Mouse (Mus musculus) limb, embryonic 14.5 days (tissue): ENCODE results near the gene Ctsg. TPM values are rescaled to one million over a fixed set of nuclear protein-coding genes. Genes with fewer than 3 reads are reported as not detected.
"Not testable (repeated sequence)": the region's sequence is repeated elsewhere in the genome, so short reads cannot be mapped to it uniquely, and the experiment has no call there.

Experiments
- ATAC-seq: fragments of 200-750 bp; cut with Nextera tagmentation; 2 replicates; pipeline ENCODE4 v1.8.0; 2017; ENCODE audit warnings: low read depth, moderate number of reproducible peaks, moderate TSS enrichment; ENCODE audit not compliant: low FRiP score
- DNase-seq: peaks from one replicate; pipeline ENCODE4 v3.0.0-alpha.2; 2015; ENCODE audit warnings: low spot score
- H3K27ac ChIP-seq: fragments of 300-500 bp; sonication (generic); replicated peaks from 2 replicates; pipeline ENCODE4 v1.5.1; 2014; ENCODE audit warnings: low read depth, mild to moderate bottlenecking, low read length, moderate library complexity, mixed read lengths
- H3K27me3 ChIP-seq: fragments of 300-500 bp; sonication (generic); 2 replicates; pipeline ENCODE4 v1.6.1; 2014; ENCODE audit warnings: low read length, mixed read lengths; ENCODE audit not compliant: control insufficient read depth, insufficient read depth
- H3K36me3 ChIP-seq: fragments of 300-500 bp; sonication (generic); 2 replicates; pipeline ENCODE4 v1.6.1; 2014; ENCODE audit warnings: mild to moderate bottlenecking, low read length, moderate library complexity, mixed read lengths; ENCODE audit not compliant: control insufficient read depth, insufficient read depth
- H3K4me1 ChIP-seq: fragments of 300-500 bp; sonication (generic); 2 replicates; pipeline ENCODE4 v1.6.1; 2014; ENCODE audit warnings: antibody characterized with exemption, low read length, mixed read lengths; ENCODE audit not compliant: control insufficient read depth, insufficient read depth
- H3K4me2 ChIP-seq: fragments of 300-500 bp; sonication (generic); replicated peaks from 2 replicates; pipeline ENCODE4 v1.6.1; 2014; ENCODE audit warnings: low read depth, mild to moderate bottlenecking, low read length, moderate library complexity; ENCODE audit not compliant: severe bottlenecking
- H3K4me3 ChIP-seq: fragments of 300-500 bp; sonication (generic); replicated peaks from 2 replicates; pipeline ENCODE4 v1.5.1; 2014; ENCODE audit warnings: low read length
- H3K9ac ChIP-seq: fragments of 300-500 bp; sonication (generic); 2 replicates; pipeline ENCODE4 v1.6.1; 2014; ENCODE audit warnings: mild to moderate bottlenecking, low read depth, low read length, moderate library complexity; ENCODE audit not compliant: severe bottlenecking
- H3K9me3 ChIP-seq: fragments of 300-500 bp; sonication (generic); 2 replicates; pipeline ENCODE4 v1.6.1; 2016; ENCODE audit warnings: low read length; ENCODE audit not compliant: control insufficient read depth
- POLR2A ChIP-seq: fragments of 200-500 bp; IDR thresholded peaks from 2 replicates; pipeline ENCODE4 v1.8.0; 2012; ENCODE audit warnings: inconsistent platforms, mild to moderate bottlenecking, moderate library complexity, borderline replicate concordance; ENCODE audit not compliant: insufficient read depth, insufficient read length; ENCODE audit errors: extremely low read depth
- WGBS: fragments of 180-500 bp; shearing (Covaris S2); extraction: QIAGEN DNeasy Blood & Tissue Kit; methylation state at CpG from one replicate; pipeline ENCODE4 v1.1.7; 2014; 5-methylcytosine and 5-hydroxymethylcytosine counted together
- polyA plus RNA-seq, 2 experiments: library from polyadenylated mRNA; depleted of rRNA in 1 of 2; stranded (reverse) in 1 of 2; unstranded in 1 of 2; fragments of >200 nt; fragmentation: Nextera tagmentation in 1 of 2; extraction: Ambion mirVana in 1 of 2; gene quantifications; 2 replicates each; pipeline versions ENCODE4 v1.2.1 to v1.2.3; 2012 to 2014

Ctsg gene
- 0.23 and 0.30 TPM in 2 replicates for polyA plus RNA-seq (2012; rRNA removed)
- polyA plus RNA-seq (2014; fragmentation: Nextera tagmentation; extraction: Ambion mirVana), result 0.28 and 0.39 TPM in 2 replicates

GRCm38 (mm10) chr14:56102386-56102785, at the start of gene Ctsg:
Gene Ctsg, minus strand, starts transcription at chr14:56102574.
- Histone ChIP-seq H3K27me3 (no peaks in the 10 kb centered on the region), H3K4me1 (no peaks in the 10 kb centered on the region), H3K4me3 (no peak within 1 kb of the TSS), H3K9ac (no peak within 1 kb of the TSS), H3K9me3 (no peaks in the 10 kb centered on the region), H3K4me2 (no peak within 1 kb of the TSS), H3K27ac (no peak within 1 kb of the TSS), H3K36me3 (no peaks in the 10 kb centered on the region)
- no peak for TF ChIP-seq POLR2A
- no peak for ATAC-seq
- 78% methylated on average over 10 of the region's 10 CpGs for WGBS
- DNase-seq, result no peak

DNA sequence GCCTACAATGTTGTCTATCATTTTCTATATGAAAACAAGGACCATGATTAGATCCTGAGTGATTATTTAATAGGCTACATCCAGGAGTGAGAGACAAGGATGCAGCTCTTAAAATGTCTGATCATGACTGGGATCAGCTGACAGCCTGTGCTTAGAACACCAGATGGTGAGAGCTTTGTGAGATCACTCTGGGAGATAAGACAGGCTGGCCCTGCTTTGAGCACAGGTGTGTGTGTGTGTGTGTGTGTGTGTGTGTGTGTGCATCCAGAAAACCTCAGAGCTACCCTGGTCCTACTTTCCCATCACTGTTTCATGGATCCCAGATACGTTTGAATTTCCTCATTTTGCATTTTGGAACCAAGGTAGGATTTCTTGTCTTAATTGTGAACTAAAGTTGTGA, 31.3 kb upstream of the Ctsg start:
- not testable (repeated sequence) for H3K36me3 ChIP-seq, H3K9me3 ChIP-seq, H3K4me1 ChIP-seq, DNase-seq, H3K27me3 ChIP-seq, H3K27ac ChIP-seq, H3K9ac ChIP-seq, H3K4me3 ChIP-seq, H3K4me2 ChIP-seq, ATAC-seq
- 83% methylated on average over 1 of the region's 1 CpGs for WGBS

GRCm38 (mm10) chr14:56132508-56132907, 30.1 kb upstream of the Ctsg start, which contains the start of gene Gzmd:
Gene Gzmd, minus strand, starts transcription at chr14:56132608.
- not testable (repeated sequence) for DNase-seq, H3K4me2 ChIP-seq, H3K36me3 ChIP-seq, H3K9ac ChIP-seq, H3K9me3 ChIP-seq, H3K4me1 ChIP-seq, ATAC-seq, H3K4me3 ChIP-seq, H3K27ac ChIP-seq, H3K27me3 ChIP-seq
- WGBS, result 80% methylated on average over 2 of the region's 2 CpGs

DNA sequence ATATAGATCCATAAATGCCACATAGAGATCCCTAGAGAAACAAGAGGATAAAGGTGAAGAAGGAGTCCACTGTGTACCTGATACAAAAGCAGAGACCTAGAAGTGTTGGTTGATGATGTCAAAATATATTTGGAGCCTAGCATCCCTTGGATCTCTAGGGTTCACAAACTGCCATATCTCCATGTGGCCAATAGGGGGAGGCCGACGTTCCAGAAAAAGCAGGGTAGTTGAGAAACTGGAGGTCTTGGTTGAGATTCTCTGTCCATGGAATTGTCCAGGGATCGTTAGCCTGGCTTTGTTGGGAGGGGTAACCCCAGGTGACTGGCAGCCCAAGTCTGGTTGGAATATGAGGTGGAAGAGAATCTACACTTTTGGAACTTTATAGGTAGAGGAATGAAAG, 26.0 kb upstream of the Ctsg start:
- Histone ChIP-seq H3K4me1 (no peaks in the 10 kb centered on the region), H3K36me3 (no peaks in the 10 kb centered on the region), H3K4me3 (no peak overlapping the region), H3K27ac (no peak overlapping the region), H3K4me2 (no peak overlapping the region), H3K9ac (no peak overlapping the region), H3K9me3 (no peaks in the 10 kb centered on the region), H3K27me3 (no peaks in the 10 kb centered on the region)
- no peak for ATAC-seq
- TF ChIP-seq POLR2A, result no peak
- DNase-seq, result no peak
- 44% methylated on average over 3 of the region's 3 CpGs for WGBS

DNA sequence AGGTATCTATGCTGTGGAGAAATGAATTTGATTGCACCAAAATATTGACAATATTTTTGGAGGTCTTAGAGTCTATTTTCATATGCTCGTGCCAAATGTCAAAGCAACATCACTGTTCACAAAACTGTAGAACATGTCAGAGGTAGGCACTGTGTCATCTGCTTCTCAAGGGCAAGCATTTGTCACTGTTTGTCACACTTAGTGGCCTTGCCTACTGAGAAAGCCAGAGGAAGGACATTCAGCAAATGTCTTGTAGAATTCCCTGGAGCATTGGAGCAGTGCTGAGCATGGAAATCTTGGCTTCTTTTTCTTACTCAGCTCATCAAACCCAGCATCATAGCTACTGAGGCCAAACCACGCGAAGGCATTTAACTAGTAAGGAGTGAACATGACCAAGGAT, 21.1 kb upstream of the Ctsg start:
- Histone ChIP-seq H3K9ac (no peak overlapping the region), H3K36me3 (no peaks in the 10 kb centered on the region), H3K27me3 (no peaks in the 10 kb centered on the region), H3K4me1 (no peaks in the 10 kb centered on the region), H3K4me3 (no peak overlapping the region), H3K27ac (no peak overlapping the region), H3K4me2 (no peak overlapping the region), H3K9me3 (no peaks in the 10 kb centered on the region)
- DNase-seq, result no peak
- no peak for ATAC-seq
- WGBS, result 85% methylated on average over 3 of the region's 3 CpGs
- TF ChIP-seq POLR2A, result no peak

DNA sequence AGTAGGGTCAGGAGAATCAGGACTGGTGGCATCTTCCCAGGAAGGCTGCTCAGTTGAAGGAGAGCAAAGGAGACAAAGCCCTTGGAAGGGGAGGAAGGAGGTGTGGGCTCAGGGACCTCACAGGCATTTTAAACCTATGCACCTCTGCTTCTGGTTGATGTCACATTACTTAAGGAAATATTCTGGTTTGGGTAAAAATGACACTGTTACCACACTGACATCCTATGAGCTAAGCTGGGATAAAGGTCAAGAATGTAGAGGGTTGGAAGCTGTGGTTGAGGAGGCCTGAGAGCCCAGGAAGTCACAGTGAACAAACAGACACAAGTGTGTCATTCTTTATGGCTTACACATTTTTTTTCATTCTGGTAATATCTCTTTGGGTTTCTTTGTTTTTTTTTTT, 18.2 kb upstream of the Ctsg start, which contains the start of gene Gzme:
Gene Gzme, minus strand, starts transcription at position 101 of the 400 bp plus-strand sequence.
- Histone ChIP-seq H3K9ac (no peak within 1 kb of the TSS), H3K4me2 (no peak within 1 kb of the TSS), H3K9me3 (no peaks in the 10 kb centered on the region), H3K4me3 (no peak within 1 kb of the TSS), H3K36me3 (no peaks in the 10 kb centered on the region), H3K27ac (no peak within 1 kb of the TSS), H3K4me1 (no peaks in the 10 kb centered on the region), H3K27me3 (no peaks in the 10 kb centered on the region)
- no peak for DNase-seq
- no peak for TF ChIP-seq POLR2A
- no peak for ATAC-seq

GRCm38 (mm10) chr14:56115531-56116310, 13.3 kb upstream of the Ctsg start:
- H3K4me2 ChIP-seq, ATAC-seq, H3K27ac ChIP-seq, H3K27me3 ChIP-seq, H3K4me3 ChIP-seq, H3K4me1 ChIP-seq, H3K9ac ChIP-seq, DNase-seq, H3K36me3 ChIP-seq, H3K9me3 ChIP-seq: not testable (repeated sequence)
- WGBS, result 92% methylated on average over 33 of the region's 33 CpGs
